Mouse (Mus musculus): Measurements from ENCODE around the gene Mroh2b. TPM values are rescaled to one million over a fixed set of nuclear protein-coding genes. Genes with fewer than 3 reads are reported as not detected.

Gene Mroh2b
- not detected for total RNA-seq (2018; cell fraction: chromatin; rRNA removed)
- not detected for total RNA-seq (2018; cell fraction: cytosol; rRNA removed)
- total RNA-seq (2018; cell fraction: nucleus; rRNA removed) = not detected
- not detected in 3 replicates for polyA plus RNA-seq (2018)

DNA sequence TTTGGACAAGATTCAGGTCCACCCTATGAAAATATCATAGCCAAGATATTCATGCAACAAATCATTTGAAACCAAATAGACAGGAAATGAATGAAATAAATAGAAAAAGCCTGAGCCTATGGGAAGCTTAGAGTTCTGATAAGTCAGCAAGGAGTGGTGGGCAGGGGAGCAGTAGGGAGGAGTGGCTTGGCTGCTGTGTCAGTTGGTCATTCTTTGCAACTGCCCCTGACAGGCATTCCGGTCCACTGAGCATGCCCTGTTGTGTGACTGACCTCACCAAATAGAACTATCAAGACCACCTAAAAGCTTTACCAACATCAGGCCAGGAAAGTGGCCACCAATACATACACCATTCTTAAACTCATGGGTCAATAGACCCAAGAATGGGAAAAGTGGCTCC lies at the start of gene Mroh2b:
Mroh2b (plus strand) TSS at position 301 of the 400 bp plus-strand sequence.
- Histone ChIP-seq H3K27ac (no peak within 1 kb of the TSS), H3K36me3 (ENCODE audit: inconsistent target) (no peaks in the 10 kb centered on the region)
- 100% methylated on average over 1 of the region's 1 CpGs for WGBS (ENCODE audit: missing documents)

DNA sequence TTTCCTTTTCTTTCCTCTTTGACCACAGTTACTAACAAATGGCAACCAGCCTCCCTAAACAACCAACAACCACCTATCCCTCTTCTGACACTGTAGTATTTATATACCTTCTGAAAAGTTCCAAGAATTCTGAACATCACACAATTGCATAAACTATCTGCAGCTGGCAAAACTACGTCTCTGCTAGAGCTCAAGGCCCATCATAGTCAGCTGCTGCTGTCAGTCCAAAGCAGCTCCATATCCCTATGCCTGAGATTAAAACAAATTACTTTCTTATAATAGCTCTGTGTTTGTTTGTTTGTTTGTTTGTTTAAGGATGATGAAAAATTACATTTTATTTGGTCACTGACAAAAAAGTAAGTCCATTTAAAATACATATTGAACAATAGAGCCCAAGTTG lies 48.5 kb upstream of the Mroh2b start:
- Histone ChIP-seq H3K79me2 (ENCODE audit: inconsistent target) (no peaks in the 10 kb centered on the region), H3K27ac (no peak overlapping the region), H3K4me3 (ENCODE audit: inconsistent target) (no peak overlapping the region), H3K36me3 (ENCODE audit: inconsistent target) (no peaks in the 10 kb centered on the region)
- 88% methylated on average over 1 of the region's 1 CpGs for WGBS (ENCODE audit: missing documents)

More for the DNA sequence above, at the start of gene Mroh2b:
- no peak within 1 kb of the TSS for H3K4me3 ChIP-seq (ENCODE audit: inconsistent target)
- H3K79me2 ChIP-seq (ENCODE audit: inconsistent target) = no peaks in the 10 kb centered on the region

DNA sequence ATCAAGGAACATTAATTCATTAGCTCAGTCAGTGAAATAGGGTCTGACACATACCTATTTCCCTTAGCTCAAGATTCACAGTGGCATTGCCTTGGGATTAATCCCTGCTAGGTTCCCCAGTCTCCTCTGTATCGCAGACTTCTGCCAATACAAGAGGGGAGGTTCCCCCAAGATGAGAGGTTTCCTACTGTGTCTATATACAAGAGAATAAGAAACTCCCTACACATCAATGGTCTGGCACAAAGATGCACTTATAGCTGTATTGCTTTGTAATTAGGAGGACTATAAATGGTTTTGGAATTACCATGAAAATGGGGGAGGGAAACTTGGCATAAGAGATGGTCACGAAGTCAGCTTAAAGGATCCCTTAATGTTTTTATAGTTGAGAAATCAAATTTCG lies 3.6 kb upstream of the Mroh2b start:
- Histone ChIP-seq H3K27ac (no peak overlapping the region), H3K36me3 (ENCODE audit: inconsistent target) (no peaks in the 10 kb centered on the region), H3K79me2 (ENCODE audit: inconsistent target) (no peaks in the 10 kb centered on the region), H3K4me3 (ENCODE audit: inconsistent target) (no peak overlapping the region)
- 91% methylated on average over 3 of the region's 3 CpGs for WGBS (ENCODE audit: missing documents)

DNA sequence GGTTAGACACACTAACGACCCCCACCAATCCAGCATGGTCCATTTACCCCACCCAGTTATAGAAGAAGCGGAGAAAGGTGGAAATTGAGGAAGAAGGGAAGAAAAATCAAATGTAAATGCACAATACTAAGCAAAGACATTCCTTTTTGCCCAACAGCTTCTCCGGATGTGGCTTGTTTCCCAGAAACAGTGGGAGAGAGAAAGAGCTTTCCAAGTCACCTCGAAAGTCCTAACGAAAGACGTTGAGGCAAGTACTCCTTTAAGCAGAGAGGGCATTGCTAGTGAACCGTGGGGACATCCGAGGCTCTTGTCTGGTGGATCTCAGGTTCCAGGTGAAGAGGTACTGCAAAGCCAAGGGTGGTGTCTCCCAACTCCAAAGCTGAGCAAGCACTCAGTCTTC lies 36.2 kb downstream of the Mroh2b start:
- WGBS (ENCODE audit: missing documents) = 87% methylated on average over 8 of the region's 8 CpGs
- no peaks in the 10 kb centered on the region for H3K79me2 ChIP-seq (ENCODE audit: inconsistent target)
- H3K4me3 ChIP-seq (ENCODE audit: inconsistent target) = no peak overlapping the region
- H3K27ac ChIP-seq = no peak overlapping the region
- H3K36me3 ChIP-seq (ENCODE audit: inconsistent target) = no peaks in the 10 kb centered on the region

DNA sequence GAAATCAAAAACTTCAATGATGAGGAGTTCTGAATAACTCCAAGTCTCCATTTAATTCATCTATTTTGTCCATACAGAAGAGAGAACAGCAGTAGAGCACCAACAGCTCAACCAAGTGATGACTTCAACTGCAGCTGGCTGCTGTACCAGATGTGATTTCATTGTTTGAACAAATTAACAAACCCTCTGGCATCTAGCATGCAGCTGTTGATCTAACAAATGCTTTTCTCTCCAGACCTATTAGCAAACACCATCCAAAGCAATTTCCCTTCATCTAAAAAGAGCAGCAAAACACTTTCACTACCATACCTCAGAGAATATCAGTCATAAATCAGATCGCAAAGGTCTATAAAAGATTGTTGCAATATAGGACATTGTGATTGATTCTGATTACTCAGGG lies 74.8 kb downstream of the Mroh2b start:
- WGBS (ENCODE audit: missing documents) = 100% methylated on average over 1 of the region's 1 CpGs
- Histone ChIP-seq H3K4me3 (ENCODE audit: inconsistent target) (no peak overlapping the region), H3K79me2 (ENCODE audit: inconsistent target) (no peaks in the 10 kb centered on the region), H3K27ac (no peak overlapping the region), H3K36me3 (ENCODE audit: inconsistent target) (no peaks in the 10 kb centered on the region)

DNA sequence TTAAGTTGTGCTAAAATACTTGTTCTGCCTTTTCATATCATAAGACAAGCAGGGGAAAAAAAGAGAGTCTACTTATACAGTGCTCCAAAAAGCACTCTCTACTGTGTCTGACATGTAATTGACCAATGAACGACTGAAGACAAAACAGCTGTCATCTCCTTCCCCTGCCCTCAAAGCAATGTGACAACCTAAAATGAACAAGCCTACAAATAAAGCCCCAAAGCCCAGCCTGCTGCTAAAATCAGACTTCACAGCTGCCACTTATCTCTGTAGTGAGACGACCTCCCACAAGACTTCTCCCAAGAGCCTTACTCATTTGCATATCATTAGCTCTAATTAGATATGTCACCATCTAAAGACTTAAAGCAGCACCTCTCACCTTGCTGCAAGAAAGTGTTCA lies 104.4 kb downstream of the Mroh2b start:
- WGBS (ENCODE audit: missing documents) = 54% methylated on average over 2 of the region's 2 CpGs
- H3K36me3 ChIP-seq (ENCODE audit: inconsistent target) = no peaks in the 10 kb centered on the region
- H3K79me2 ChIP-seq (ENCODE audit: inconsistent target) = no peaks in the 10 kb centered on the region
- H3K27ac ChIP-seq = no peak overlapping the region
- no peak overlapping the region for H3K4me3 ChIP-seq (ENCODE audit: inconsistent target)

DNA sequence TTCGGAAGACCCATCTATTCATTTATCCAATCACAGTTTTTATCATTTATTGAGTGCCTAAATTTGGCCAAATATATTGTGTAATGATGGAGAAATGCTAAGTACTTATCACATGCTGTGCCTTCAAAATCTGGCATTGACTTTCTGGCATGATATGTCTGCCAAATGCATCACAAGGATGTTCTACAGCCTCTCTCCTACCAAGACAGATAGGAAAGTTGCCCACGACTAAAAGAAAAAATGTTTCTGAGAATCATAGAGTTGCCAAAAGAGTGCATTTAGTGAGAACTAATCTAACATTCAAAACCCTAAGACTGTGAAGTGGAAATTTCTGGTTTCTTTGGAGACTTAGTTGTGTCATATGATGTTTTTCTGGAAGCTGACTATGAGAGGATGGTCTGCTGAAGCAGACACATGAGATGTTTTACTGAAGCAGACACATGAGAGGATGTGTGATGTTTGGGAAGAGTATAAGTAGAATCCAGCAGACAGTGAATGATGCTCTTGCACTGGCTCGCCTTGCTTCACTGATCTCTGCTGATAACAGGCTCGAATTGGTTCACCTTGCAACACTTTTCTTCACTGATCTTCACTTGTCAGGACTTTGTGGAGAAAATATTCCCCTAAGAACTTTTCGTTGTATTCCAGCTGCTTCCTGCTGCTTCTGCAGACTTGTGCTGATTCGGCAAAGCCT lies 105.1 kb downstream of the Mroh2b start:
- 82% methylated on average over 6 of the region's 6 CpGs for WGBS (ENCODE audit: missing documents)
- Histone ChIP-seq H3K4me3 (ENCODE audit: inconsistent target) (no peak overlapping the region), H3K79me2 (ENCODE audit: inconsistent target) (no peaks in the 10 kb centered on the region), H3K36me3 (ENCODE audit: inconsistent target) (no peaks in the 10 kb centered on the region), H3K27ac (no peak overlapping the region)

DNA sequence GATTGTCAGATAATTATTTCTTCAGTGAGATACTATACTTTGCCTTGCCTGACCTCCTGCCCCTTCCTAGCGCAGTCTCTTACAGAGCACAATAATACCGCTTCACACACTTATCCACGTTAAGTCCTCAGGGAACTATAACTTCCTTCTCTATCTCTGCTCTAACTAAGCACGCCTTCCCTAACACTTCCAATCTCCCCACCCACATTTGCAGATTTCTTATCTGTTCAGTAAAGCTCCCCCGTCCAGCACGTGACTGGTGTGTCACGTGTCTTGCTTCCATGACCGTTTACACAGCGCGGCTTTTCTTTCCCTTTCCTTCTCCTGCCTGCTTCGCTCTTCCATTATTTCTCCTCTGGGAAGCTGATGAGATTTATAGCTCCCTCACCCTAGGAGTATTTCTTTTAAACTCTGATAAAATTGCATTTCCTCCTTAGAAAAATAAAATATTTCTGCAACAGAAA lies 111.1 kb downstream of the Mroh2b start:
- no peak overlapping the region for H3K27ac ChIP-seq
- WGBS (ENCODE audit: missing documents) = 62% methylated on average over 11 of the region's 11 CpGs
- H3K36me3 ChIP-seq (ENCODE audit: inconsistent target) = no peaks in the 10 kb centered on the region
- no peak overlapping the region for H3K4me3 ChIP-seq (ENCODE audit: inconsistent target)
- no peaks in the 10 kb centered on the region for H3K79me2 ChIP-seq (ENCODE audit: inconsistent target)

Other genes with a start within 250 kb of the Mroh2b start
- gene C6, start 171.6 kb upstream of the Mroh2b start, polyA plus RNA-seq (2018) = not detected in 3 replicates
- not detected in 3 replicates for gene C7, start 165.0 kb downstream of the Mroh2b start, polyA plus RNA-seq (2018)
- gene Card6, start 209.8 kb downstream of the Mroh2b start, polyA plus RNA-seq (2018) = 1.9 to 5.0 TPM (median 4.0 TPM) in 3 replicates
- gene Rpl37, start 217.9 kb downstream of the Mroh2b start, polyA plus RNA-seq (2018) = 263 to 496 TPM (median 486 TPM) in 3 replicates
- 20.7 to 31.7 TPM (median 23.3 TPM) in 3 replicates for gene Prkaa1, start 245.1 kb downstream of the Mroh2b start, polyA plus RNA-seq (2018)